Mouse (Mus musculus): Measurements from ENCODE around the gene Olfr980. TPM values are rescaled to one million over a fixed set of nuclear protein-coding genes. Genes with fewer than 3 reads are reported as not detected.
"Not testable (repeated sequence)": the region's sequence is repeated elsewhere in the genome, so short reads cannot be mapped to it uniquely, and the experiment has no call there.

Olfr980 gene
- not detected in 2 replicates for polyA plus RNA-seq (2015; fragmentation: Nextera tagmentation; extraction: Ambion mirVana)

- Histone ChIP-seq H3K36me3 (no peaks in the 10 kb centered on the region), H3K9me3 (no peaks in the 10 kb centered on the region), H3K4me2 (replicated peaks) (no peak within 1 kb of the TSS), H3K27ac (no peak within 1 kb of the TSS), H3K4me1 (replicated peaks) (no peaks in the 10 kb centered on the region), H3K27me3 (replicated peaks) (no peaks in the 10 kb centered on the region), H3K9ac (no peak within 1 kb of the TSS), H3K4me3 (replicated peaks) (no peak within 1 kb of the TSS)
- no peak for ATAC-seq
- WGBS, result 89% methylated on average over 1 of the region's 1 CpGs
Observed at GRCm38 (mm10) chr9:40009482-40009881, at the start of gene Olfr980. TSS of gene Olfr980 (minus strand) at chr9:40009582.

- ATAC-seq, result no peak
- no peaks in the 10 kb centered on the region for H3K36me3 ChIP-seq
- WGBS, result 94% methylated on average over 19 of the region's 19 CpGs
- H3K9me3 ChIP-seq, result no peaks in the 10 kb centered on the region
- no peaks in the 10 kb centered on the region for H3K27me3 ChIP-seq (replicated peaks)
- H3K27ac ChIP-seq, result no peak overlapping the region
- no peak overlapping the region for H3K4me2 ChIP-seq (replicated peaks)
- H3K4me3 ChIP-seq (replicated peaks), result no peak overlapping the region
- no peak overlapping the region for H3K9ac ChIP-seq
- no peaks in the 10 kb centered on the region for H3K4me1 ChIP-seq (replicated peaks)
Observed at GRCm38 (mm10) chr9:40050138-40050537, 40.8 kb upstream of the Olfr980 start.

GRCm38 (mm10) chr9:40021164-40021563 is 11.8 kb upstream of the Olfr980 start, which contains the start of gene Olfr981:
TSS of gene Olfr981 (plus strand) at chr9:40021464.
- no peaks in the 10 kb centered on the region for H3K9me3 ChIP-seq
- H3K27ac ChIP-seq, result no peak within 1 kb of the TSS
- no peak for ATAC-seq
- H3K27me3 ChIP-seq (replicated peaks), result no peaks in the 10 kb centered on the region
- no peaks in the 10 kb centered on the region for H3K36me3 ChIP-seq
- WGBS, result 65% methylated on average over 2 of the region's 2 CpGs
- H3K4me3 ChIP-seq (replicated peaks), result no peak within 1 kb of the TSS
- H3K9ac ChIP-seq, result no peak within 1 kb of the TSS
- no peak within 1 kb of the TSS for H3K4me2 ChIP-seq (replicated peaks)
- H3K4me1 ChIP-seq (replicated peaks), result no peaks in the 10 kb centered on the region

GRCm38 (mm10) chr9:40003365-40003764 is 6.0 kb downstream of the Olfr980 start, which contains the start of gene Olfr979:
TSS of gene Olfr979 (minus strand) at chr9:40003465.
- Histone ChIP-seq H3K27me3 (replicated peaks) (no peaks in the 10 kb centered on the region), H3K4me2 (replicated peaks) (no peak within 1 kb of the TSS), H3K4me3 (replicated peaks) (no peak within 1 kb of the TSS), H3K4me1 (replicated peaks) (no peaks in the 10 kb centered on the region), H3K36me3 (no peaks in the 10 kb centered on the region), H3K27ac (no peak within 1 kb of the TSS), H3K9ac (no peak within 1 kb of the TSS), H3K9me3 (no peaks in the 10 kb centered on the region)
- whole genome bisulfite sequencing, result 97% methylated on average over 1 of the region's 1 CpGs
- ATAC-seq, result no peak

- ATAC-seq, result no peak
- no peaks in the 10 kb centered on the region for H3K36me3 ChIP-seq
- no peak within 1 kb of the TSS for H3K4me2 ChIP-seq (replicated peaks)
- no peak within 1 kb of the TSS for H3K27ac ChIP-seq
- no peak within 1 kb of the TSS for H3K9ac ChIP-seq
- no peak within 1 kb of the TSS for H3K4me3 ChIP-seq (replicated peaks)
- 84% methylated on average over 2 of the region's 2 CpGs for WGBS
- H3K27me3 ChIP-seq (replicated peaks), result no peaks in the 10 kb centered on the region
- H3K4me1 ChIP-seq (replicated peaks), result no peaks in the 10 kb centered on the region
- H3K9me3 ChIP-seq, result no peaks in the 10 kb centered on the region
Observed at GRCm38 (mm10) chr9:39991813-39992212, 17.6 kb downstream of the Olfr980 start, which contains the start of gene Olfr978. TSS of gene Olfr978 (plus strand) at chr9:39992113.

DNA sequence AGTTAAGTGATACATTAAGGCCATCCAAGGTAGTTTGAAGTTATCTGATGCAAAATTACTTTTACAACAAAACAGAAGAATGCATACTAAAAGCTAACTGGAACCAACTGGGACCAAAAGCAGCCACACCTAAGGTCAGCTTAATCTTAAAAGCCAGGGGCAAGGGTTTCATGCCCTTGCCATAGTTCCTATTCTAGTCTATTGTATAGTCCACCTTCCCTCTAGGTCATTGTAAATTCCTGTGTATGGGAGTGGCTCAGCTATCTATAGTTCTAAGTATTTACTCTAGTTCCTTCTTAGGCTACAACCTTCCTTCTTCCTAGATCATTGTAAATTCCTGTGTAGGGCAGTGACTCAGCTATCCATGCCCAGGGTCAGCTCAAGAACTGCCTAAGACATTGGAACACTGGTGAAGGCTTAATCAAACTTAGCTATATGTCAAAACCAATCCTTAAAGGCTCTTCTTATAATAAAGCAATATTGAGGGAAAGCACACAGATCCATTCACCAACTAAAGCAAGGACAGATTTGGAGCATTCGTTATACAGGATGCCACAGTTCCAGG is 32.7 kb downstream of the Olfr980 start:
- ATAC-seq; H3K36me3 ChIP-seq; H3K9me3 ChIP-seq; H3K27me3 ChIP-seq (replicated peaks); H3K4me1 ChIP-seq (replicated peaks); H3K27ac ChIP-seq; H3K4me2 ChIP-seq (replicated peaks); H3K9ac ChIP-seq; H3K4me3 ChIP-seq (replicated peaks): not testable (repeated sequence)
- WGBS, result 80% methylated on average over 1 of the region's 1 CpGs

DNA sequence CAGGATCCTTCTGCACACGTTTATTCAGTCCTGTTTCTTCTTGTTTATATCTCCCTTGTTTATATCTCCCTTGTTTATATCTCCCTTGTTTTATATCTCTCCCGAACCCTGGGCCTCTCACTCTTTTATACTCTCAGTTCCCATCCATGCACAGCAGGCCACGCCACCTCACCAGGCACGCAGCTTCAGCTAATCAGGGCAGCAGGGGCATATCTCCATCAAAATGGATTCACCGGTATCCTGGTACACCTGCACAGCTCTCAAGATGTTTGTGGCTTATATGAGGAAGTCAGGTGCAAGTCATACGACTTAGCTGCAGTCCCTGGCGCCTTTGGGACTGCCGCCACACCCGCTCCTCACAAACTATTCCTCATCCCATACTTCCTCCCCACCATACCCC is 48.3 kb downstream of the Olfr980 start, which contains the start of gene Olfr976:
TSS of gene Olfr976 (minus strand) at position 101 of the 400 bp plus-strand sequence.
- H3K27ac ChIP-seq; H3K36me3 ChIP-seq; H3K4me3 ChIP-seq (replicated peaks); H3K4me2 ChIP-seq (replicated peaks); H3K9ac ChIP-seq; H3K27me3 ChIP-seq (replicated peaks); ATAC-seq; H3K4me1 ChIP-seq (replicated peaks); H3K9me3 ChIP-seq: not testable (repeated sequence)
- 80% methylated on average over 8 of the region's 9 CpGs for WGBS

Other genes with a start within 250 kb of the Olfr980 start
- gene Olfr968, start 226.3 kb downstream of the Olfr980 start, polyA plus RNA-seq (2015; fragmentation: Nextera tagmentation; extraction: Ambion mirVana), result not detected in 2 replicates
- gene Olfr969, start 218.6 kb downstream of the Olfr980 start, polyA plus RNA-seq (2015; fragmentation: Nextera tagmentation; extraction: Ambion mirVana), result not detected in 2 replicates
- not detected in 2 replicates for gene Olfr970, start 200.7 kb downstream of the Olfr980 start, polyA plus RNA-seq (2015; fragmentation: Nextera tagmentation; extraction: Ambion mirVana)
- gene Olfr971, start 172.7 kb downstream of the Olfr980 start, polyA plus RNA-seq (2015; fragmentation: Nextera tagmentation; extraction: Ambion mirVana), result not detected in 2 replicates
- not detected in 2 replicates for gene Olfr972, start 143.2 kb downstream of the Olfr980 start, polyA plus RNA-seq (2015; fragmentation: Nextera tagmentation; extraction: Ambion mirVana)
- not detected in 2 replicates for gene Olfr229, start 102.2 kb downstream of the Olfr980 start, polyA plus RNA-seq (2015; fragmentation: Nextera tagmentation; extraction: Ambion mirVana)
- gene Olfr974, start 72.1 kb downstream of the Olfr980 start, polyA plus RNA-seq (2015; fragmentation: Nextera tagmentation; extraction: Ambion mirVana), result not detected in 2 replicates
- gene Olfr975, start 57.5 kb downstream of the Olfr980 start, polyA plus RNA-seq (2015; fragmentation: Nextera tagmentation; extraction: Ambion mirVana), result not detected in 2 replicates
- gene Olfr976, start 48.4 kb downstream of the Olfr980 start, polyA plus RNA-seq (2015; fragmentation: Nextera tagmentation; extraction: Ambion mirVana), result not detected in 2 replicates
- gene Olfr978, start 17.5 kb downstream of the Olfr980 start, polyA plus RNA-seq (2015; fragmentation: Nextera tagmentation; extraction: Ambion mirVana), result not detected in 2 replicates
- not detected in 2 replicates for gene Olfr979, start 6.1 kb downstream of the Olfr980 start, polyA plus RNA-seq (2015; fragmentation: Nextera tagmentation; extraction: Ambion mirVana)
- gene Olfr981, start 11.9 kb upstream of the Olfr980 start, polyA plus RNA-seq (2015; fragmentation: Nextera tagmentation; extraction: Ambion mirVana), result not detected in 2 replicates
- not detected in 2 replicates for gene Olfr982, start 64.2 kb upstream of the Olfr980 start, polyA plus RNA-seq (2015; fragmentation: Nextera tagmentation; extraction: Ambion mirVana)
- not detected in 2 replicates for gene Olfr983, start 84.0 kb upstream of the Olfr980 start, polyA plus RNA-seq (2015; fragmentation: Nextera tagmentation; extraction: Ambion mirVana)
- gene Olfr984, start 104.6 kb upstream of the Olfr980 start, polyA plus RNA-seq (2015; fragmentation: Nextera tagmentation; extraction: Ambion mirVana), result not detected in 2 replicates
- not detected in 2 replicates for gene Olfr985, start 120.6 kb upstream of the Olfr980 start, polyA plus RNA-seq (2015; fragmentation: Nextera tagmentation; extraction: Ambion mirVana)
- gene Tmem225, start 138.5 kb upstream of the Olfr980 start, polyA plus RNA-seq (2015; fragmentation: Nextera tagmentation; extraction: Ambion mirVana), result not detected in 2 replicates
- gene Olfr986, start 171.3 kb upstream of the Olfr980 start, polyA plus RNA-seq (2015; fragmentation: Nextera tagmentation; extraction: Ambion mirVana), result not detected in 2 replicates
- 4.1 TPM in 2 replicates for gene Zfp202, start 182.7 kb upstream of the Olfr980 start, polyA plus RNA-seq (2015; fragmentation: Nextera tagmentation; extraction: Ambion mirVana)

Data from intestine, embryonic 15.5 days (tissue).